In genomic region chr2:102132945-102133558, GRCm38 (mm10) we compare ENCODE assay signal across 10 mouse cellular contexts. TPM values are rescaled to one million over a fixed set of nuclear protein-coding genes. Genes with fewer than 3 reads are reported as not detected.
DNase-seq lines count a peak whose midpoint lies in the region; ATAC-seq lines count a peak whose summit lies in the region.
"Had no signal": no experiment of that assay in that cellular context is flagged by ENCODE, and none has a peak within 500 bp of the region (broad histone marks: within the 10 kb centered on the region; RNA-seq: fewer than 3 reads in every experiment).

No protein-coding gene starts in this region.

- no peak overlapping the region for H3K9ac ChIP-seq in forebrain, embryonic 14.5 days (ENCODE audit: low read length)
- no peak overlapping the region for H3K9ac ChIP-seq in embryonic facial prominence, embryonic 14.5 days (ENCODE audit: low read depth, low read length)
- H3K9ac ChIP-seq in lung, embryonic 16.5 days (ENCODE audit: low read length): peak overlapping the region; percentile 56

- 62% methylated on average over 10 of the region's 10 CpGs for WGBS in forebrain, embryonic 10.5 days
- 45% methylated on average over 10 of the region's 10 CpGs for WGBS in forebrain, embryonic 14.5 days
- WGBS in embryonic facial prominence, embryonic 14.5 days: 35% methylated on average over 10 of the region's 10 CpGs
- WGBS in limb, embryonic 10.5 days: 60% methylated on average over 10 of the region's 10 CpGs
- WGBS in lung, embryonic 16.5 days: 35% methylated on average over 10 of the region's 10 CpGs

- H3K27me3 ChIP-seq in forebrain, embryonic 10.5 days (ENCODE audit: poor library complexity, severe bottlenecking): no peaks in the 10 kb centered on the region
- no peaks in the 10 kb centered on the region for H3K27me3 ChIP-seq in forebrain, embryonic 14.5 days (replicated peaks; ENCODE audit: control insufficient read depth, insufficient read depth, low read length)
- H3K27me3 ChIP-seq in embryonic facial prominence, embryonic 14.5 days (replicated peaks; ENCODE audit: control insufficient read depth, insufficient read depth, low read length): no peaks in the 10 kb centered on the region
- H3K27me3 ChIP-seq in limb, embryonic 10.5 days (ENCODE audit: low read depth, poor library complexity, severe bottlenecking): no peaks in the 10 kb centered on the region
- H3K27me3 ChIP-seq in lung, embryonic 16.5 days (ENCODE audit: control insufficient read depth, insufficient read depth, low read depth, low read length): no peaks in the 10 kb centered on the region
- H3K27me3 ChIP-seq: Patski had no signal

- peaks cover 71% of the 10 kb centered on the region for H3K4me1 ChIP-seq in forebrain, embryonic 10.5 days
- H3K4me1 ChIP-seq in forebrain, embryonic 14.5 days (ENCODE audit: control insufficient read depth, insufficient read depth, low read length): peaks cover 55% of the 10 kb centered on the region
- H3K4me1 ChIP-seq in embryonic facial prominence, embryonic 14.5 days (ENCODE audit: control insufficient read depth, insufficient read depth, low read length): peaks cover 86% of the 10 kb centered on the region
- peaks cover 88% of the 10 kb centered on the region for H3K4me1 ChIP-seq in limb, embryonic 10.5 days
- peaks cover 81% of the 10 kb centered on the region for H3K4me1 ChIP-seq in lung, embryonic 16.5 days (replicated peaks; ENCODE audit: control insufficient read depth, insufficient read depth, low read length)

- no peak overlapping the region for H3K4me2 ChIP-seq in forebrain, embryonic 14.5 days (ENCODE audit: low read length)
- H3K4me2 ChIP-seq in embryonic facial prominence, embryonic 14.5 days (ENCODE audit: low read depth, low read length): no peak overlapping the region
- H3K4me2 ChIP-seq in lung, embryonic 16.5 days (ENCODE audit: low read depth, low read length): peak overlapping the region; percentile 33; the same call in 1 of the 2 replicates

- peak overlapping the region; percentile 60; the same call in 1 of the 2 replicates for H3K27ac ChIP-seq in forebrain, embryonic 10.5 days
- H3K27ac ChIP-seq in forebrain, embryonic 14.5 days (ENCODE audit: low read depth, low read length): no peak overlapping the region
- H3K27ac ChIP-seq in embryonic facial prominence, embryonic 14.5 days (replicated peaks; ENCODE audit: low read depth, low read length): peak overlapping the region; percentile 35; the same call in 1 of the 2 replicates
- H3K27ac ChIP-seq in limb, embryonic 10.5 days: peak overlapping the region; percentile 74
- H3K27ac ChIP-seq in lung, embryonic 16.5 days (ENCODE audit: low read length): peak overlapping the region; percentile 90

- H3K36me3 ChIP-seq in forebrain, embryonic 10.5 days (replicated peaks): 0 out of 2 replicates have a peak, but pooled peaks cover 4% of the 10 kb centered on the region
- H3K36me3 ChIP-seq in forebrain, embryonic 14.5 days (ENCODE audit: control insufficient read depth, insufficient read depth, low read length): no peaks in the 10 kb centered on the region
- no peaks in the 10 kb centered on the region for H3K36me3 ChIP-seq in embryonic facial prominence, embryonic 14.5 days (ENCODE audit: control insufficient read depth, insufficient read depth, low read length)
- peaks cover 3% of the 10 kb centered on the region; the same call in 1 of the 2 replicates for H3K36me3 ChIP-seq in limb, embryonic 10.5 days
- no peaks in the 10 kb centered on the region for H3K36me3 ChIP-seq in lung, embryonic 16.5 days (ENCODE audit: control insufficient read depth, insufficient read depth, low read length)

- no peak for DNase-seq in forebrain, embryonic 10.5 days (ENCODE audit: extremely low spot score, low spot score)
- no peak for DNase-seq in forebrain, embryonic 14.5 days (ENCODE audit: low spot score)
- no peak for DNase-seq in embryonic facial prominence, embryonic 14.5 days (ENCODE audit: low spot score)
- DNase-seq in limb, embryonic 10.5 days (ENCODE audit: low spot score): no peak
- DNase-seq in urinary bladder, postnatal 25 days (ENCODE audit: low spot score): no peak
- no peak for DNase-seq in thymus, postnatal 4 days
- DNase-seq in layer of hippocampus, adult 18-20 months (ENCODE audit: low spot score in 2 of 2): no peak

- ATAC-seq in forebrain, embryonic 14.5 days: no peak
- no peak for ATAC-seq in embryonic facial prominence, embryonic 14.5 days (ENCODE audit: low read depth)
- ATAC-seq in lung, embryonic 16.5 days (ENCODE audit: low read depth): peak; percentile 59
- ATAC-seq: Patski had no signal

- no peak overlapping the region for H3K4me3 ChIP-seq in forebrain, embryonic 10.5 days
- H3K4me3 ChIP-seq in forebrain, embryonic 14.5 days (ENCODE audit: low read depth, low read length): no peak overlapping the region
- H3K4me3 ChIP-seq in embryonic facial prominence, embryonic 14.5 days (ENCODE audit: low read depth, low read length): no peak overlapping the region
- H3K4me3 ChIP-seq in limb, embryonic 10.5 days: no peak overlapping the region
- H3K4me3 ChIP-seq in lung, embryonic 16.5 days (ENCODE audit: low read length): no peak overlapping the region
- H3K4me3 ChIP-seq: erythroblast, embryonic 14.5 days had no signal

- no peaks in the 10 kb centered on the region for H3K9me3 ChIP-seq in forebrain, embryonic 10.5 days
- H3K9me3 ChIP-seq in forebrain, embryonic 14.5 days (replicated peaks; ENCODE audit: control insufficient read depth, low read length): no peaks in the 10 kb centered on the region
- no peaks in the 10 kb centered on the region for H3K9me3 ChIP-seq in embryonic facial prominence, embryonic 14.5 days (ENCODE audit: control insufficient read depth, low read length)
- no peaks in the 10 kb centered on the region for H3K9me3 ChIP-seq in limb, embryonic 10.5 days (replicated peaks)
- no peaks in the 10 kb centered on the region for H3K9me3 ChIP-seq in lung, embryonic 16.5 days (ENCODE audit: control insufficient read depth, low read length)

RNA-seq across cellular contexts. Expression of gene Ldlrad3, which starts 53.1 kb away (rescaled TPM):
- 53.1 and 54.6 TPM in 2 replicates for polyA plus RNA-seq in forebrain, embryonic 10.5 days (2016; fragmentation: Nextera tagmentation; extraction: Ambion mirVana)
- polyA plus RNA-seq in forebrain, embryonic 14.5 days (2014; fragmentation: Nextera tagmentation; extraction: Ambion mirVana): 18.1 and 21.1 TPM in 2 replicates
- 48.2 and 48.8 TPM in 2 replicates for polyA plus RNA-seq in embryonic facial prominence, embryonic 14.5 days (2014; fragmentation: Nextera tagmentation; extraction: Ambion mirVana)
- 60.3 and 64.1 TPM in 2 replicates for polyA plus RNA-seq in limb, embryonic 10.5 days (2016; fragmentation: Nextera tagmentation; extraction: Ambion mirVana)
- 47.2 and 50.0 TPM in 2 replicates for polyA plus RNA-seq in lung, embryonic 16.5 days (2015; fragmentation: Nextera tagmentation; extraction: Ambion mirVana)
- 1 to 10 TPM; 8.8 to 9.8 TPM for total RNA-seq in layer of hippocampus, adult 18-20 months (2021)
- polyA plus RNA-seq: erythroblast, embryonic 14.5 days had no signal
